Mouse (Mus musculus): ENCODE measurements around the gene Srpr.

Srpr gene

GRCm38 (mm10) chr9:35263431-35263830 lies 63.5 kb downstream of the Srpr start:
- no peak for DNase-seq (ENCODE audit: low read depth, low spot score)
- H3K27me3 ChIP-seq (ENCODE audit: control insufficient read depth, insufficient read depth, low read length, poor library complexity, severe bottlenecking), result no peaks in the 10 kb centered on the region
- no peaks in the 10 kb centered on the region for H3K36me3 ChIP-seq (ENCODE audit: control insufficient read depth, insufficient read depth, low read length, poor library complexity, severe bottlenecking)

GRCm38 (mm10) chr9:35264509-35264908 lies 64.5 kb downstream of the Srpr start:
- no peak for DNase-seq (ENCODE audit: low read depth, low spot score)
- H3K27me3 ChIP-seq (ENCODE audit: control insufficient read depth, insufficient read depth, low read length, poor library complexity, severe bottlenecking), result no peaks in the 10 kb centered on the region

GRCm38 (mm10) chr9:35267146-35267975 lies 67.4 kb downstream of the Srpr start, which contains the start of the genes Fam118b and Rpusd4:
Gene Fam118b, minus strand, starts transcription at chr9:35267805.
Gene Rpusd4, plus strand, starts transcription at chr9:35267865.
- peak; percentile 95 for DNase-seq (ENCODE audit: low read depth, low spot score)
- no peaks in the 10 kb centered on the region for H3K27me3 ChIP-seq (ENCODE audit: control insufficient read depth, insufficient read depth, low read length, poor library complexity, severe bottlenecking)
- no peaks in the 10 kb centered on the region for H3K36me3 ChIP-seq (ENCODE audit: control insufficient read depth, insufficient read depth, low read length, poor library complexity, severe bottlenecking)

More at GRCm38 (mm10) chr9:35264509-35264908, 64.5 kb downstream of the Srpr start:
- no peaks in the 10 kb centered on the region for H3K36me3 ChIP-seq (ENCODE audit: control insufficient read depth, insufficient read depth, low read length, poor library complexity, severe bottlenecking)

- no peaks in the 10 kb centered on the region for H3K36me3 ChIP-seq (ENCODE audit: control insufficient read depth, insufficient read depth, low read length, poor library complexity, severe bottlenecking)
- DNase-seq (ENCODE audit: low read depth, low spot score), result peak; percentile 4
These were observed 68.2 kb downstream of the Srpr start for GRCm38 (mm10) chr9:35267976-35268715.

GRCm38 (mm10) chr9:35277855-35278365 lies 77.9 kb downstream of the Srpr start:
- Histone ChIP-seq H3K27me3 (ENCODE audit: control insufficient read depth, insufficient read depth, low read length, poor library complexity, severe bottlenecking) (no peaks in the 10 kb centered on the region), H3K36me3 (ENCODE audit: control insufficient read depth, insufficient read depth, low read length, poor library complexity, severe bottlenecking) (peaks cover 13% of the 10 kb centered on the region)
- no peak for DNase-seq (ENCODE audit: low read depth, low spot score)

More at GRCm38 (mm10) chr9:35267976-35268715, 68.2 kb downstream of the Srpr start:
- no peaks in the 10 kb centered on the region for H3K27me3 ChIP-seq (ENCODE audit: control insufficient read depth, insufficient read depth, low read length, poor library complexity, severe bottlenecking)

- no peak for DNase-seq (ENCODE audit: low read depth, low spot score)
- H3K27me3 ChIP-seq (ENCODE audit: control insufficient read depth, insufficient read depth, low read length, poor library complexity, severe bottlenecking), result no peaks in the 10 kb centered on the region
- peaks cover 13% of the 10 kb centered on the region for H3K36me3 ChIP-seq (ENCODE audit: control insufficient read depth, insufficient read depth, low read length, poor library complexity, severe bottlenecking)
These were observed 78.5 kb downstream of the Srpr start for GRCm38 (mm10) chr9:35278451-35278850.

- Histone ChIP-seq H3K36me3 (ENCODE audit: control insufficient read depth, insufficient read depth, low read length, poor library complexity, severe bottlenecking) (0 out of 2 replicates have a peak, but pooled peaks cover 4% of the 10 kb centered on the region), H3K27me3 (ENCODE audit: control insufficient read depth, insufficient read depth, low read length, poor library complexity, severe bottlenecking) (no peaks in the 10 kb centered on the region)
- peak; percentile 85 for DNase-seq (ENCODE audit: low read depth, low spot score)
These were observed 82.3 kb downstream of the Srpr start for GRCm38 (mm10) chr9:35282006-35282850.

- no peaks in the 10 kb centered on the region for H3K27me3 ChIP-seq (ENCODE audit: control insufficient read depth, insufficient read depth, low read length, poor library complexity, severe bottlenecking)
- no peak for DNase-seq (ENCODE audit: low read depth, low spot score)
These were observed 82.9 kb downstream of the Srpr start for GRCm38 (mm10) chr9:35282851-35283200.

GRCm38 (mm10) chr9:35283415-35284069 lies 83.6 kb downstream of the Srpr start:
- 0 out of 2 replicates have a peak, but pooled peaks cover 2% of the 10 kb centered on the region for H3K36me3 ChIP-seq (ENCODE audit: control insufficient read depth, insufficient read depth, low read length, poor library complexity, severe bottlenecking)
- no peaks in the 10 kb centered on the region for H3K27me3 ChIP-seq (ENCODE audit: control insufficient read depth, insufficient read depth, low read length, poor library complexity, severe bottlenecking)
- no peak for DNase-seq (ENCODE audit: low read depth, low spot score)

More at GRCm38 (mm10) chr9:35282851-35283200, 82.9 kb downstream of the Srpr start:
- H3K36me3 ChIP-seq (ENCODE audit: control insufficient read depth, insufficient read depth, low read length, poor library complexity, severe bottlenecking), result 0 out of 2 replicates have a peak, but pooled peaks cover 2% of the 10 kb centered on the region

- DNase-seq (ENCODE audit: low read depth, low spot score), result no peak
- Histone ChIP-seq H3K36me3 (ENCODE audit: control insufficient read depth, insufficient read depth, low read length, poor library complexity, severe bottlenecking) (0 out of 2 replicates have a peak, but pooled peaks cover 2% of the 10 kb centered on the region), H3K27me3 (ENCODE audit: control insufficient read depth, insufficient read depth, low read length, poor library complexity, severe bottlenecking) (no peaks in the 10 kb centered on the region)
These were observed 84.4 kb downstream of the Srpr start for GRCm38 (mm10) chr9:35284351-35284750.

GRCm38 (mm10) chr9:35286351-35286750 lies 86.4 kb downstream of the Srpr start:
- H3K36me3 ChIP-seq (ENCODE audit: control insufficient read depth, insufficient read depth, low read length, poor library complexity, severe bottlenecking), result no peaks in the 10 kb centered on the region
- no peak for DNase-seq (ENCODE audit: low read depth, low spot score)
- no peaks in the 10 kb centered on the region for H3K27me3 ChIP-seq (ENCODE audit: control insufficient read depth, insufficient read depth, low read length, poor library complexity, severe bottlenecking)

- Histone ChIP-seq H3K36me3 (ENCODE audit: control insufficient read depth, insufficient read depth, low read length, poor library complexity, severe bottlenecking) (no peaks in the 10 kb centered on the region), H3K27me3 (ENCODE audit: control insufficient read depth, insufficient read depth, low read length, poor library complexity, severe bottlenecking) (no peaks in the 10 kb centered on the region)
- no peak for DNase-seq (ENCODE audit: low read depth, low spot score)
These were observed 90.0 kb downstream of the Srpr start for GRCm38 (mm10) chr9:35289992-35290391.

- no peaks in the 10 kb centered on the region for H3K27me3 ChIP-seq (ENCODE audit: control insufficient read depth, insufficient read depth, low read length, poor library complexity, severe bottlenecking)
- DNase-seq (ENCODE audit: low read depth, low spot score), result no peak
- no peaks in the 10 kb centered on the region for H3K36me3 ChIP-seq (ENCODE audit: control insufficient read depth, insufficient read depth, low read length, poor library complexity, severe bottlenecking)
These were observed 90.4 kb downstream of the Srpr start for GRCm38 (mm10) chr9:35290417-35290816.

GRCm38 (mm10) chr9:35290916-35291315 lies 90.9 kb downstream of the Srpr start:
- DNase-seq (ENCODE audit: low read depth, low spot score), result no peak

More at GRCm38 (mm10) chr9:35290916-35291315, 90.9 kb downstream of the Srpr start:
- Histone ChIP-seq H3K27me3 (ENCODE audit: control insufficient read depth, insufficient read depth, low read length, poor library complexity, severe bottlenecking) (no peaks in the 10 kb centered on the region), H3K36me3 (ENCODE audit: control insufficient read depth, insufficient read depth, low read length, poor library complexity, severe bottlenecking) (no peaks in the 10 kb centered on the region)
